Mouse (Mus musculus) thymus, adult 2 months (tissue): ENCODE measurements at regions not wholly inside any gene's neighbourhood (a gene's known extent, or its start where the extent isn't known, plus 50 kb on each side); places are given as distances from the start of the nearest gene placed in this dataset.

Source experiments
- DNase-seq: peaks from one replicate; pipeline ENCODE4 v3.0.0; 2021
- H3K27ac ChIP-seq: fragments of 200-500 bp; 2 replicates; pipeline ENCODE4 v1.5.1; 2012; ENCODE audit warnings: low read length, control low read depth; ENCODE audit not compliant: control insufficient read depth, insufficient read depth
- H3K27me3 ChIP-seq: fragments of 200-500 bp; 2 replicates; pipeline ENCODE4 v1.6.1; 2012; ENCODE audit warnings: mild to moderate bottlenecking, low read length, moderate library complexity, mixed read lengths; ENCODE audit not compliant: control insufficient read depth, insufficient read depth
- H3K36me3 ChIP-seq: fragments of 200-500 bp; 2 replicates; pipeline ENCODE4 v1.6.1; 2012; ENCODE audit warnings: mild to moderate bottlenecking, low read length, moderate library complexity; ENCODE audit not compliant: control insufficient read depth, insufficient read depth
- H3K4me1 ChIP-seq: fragments of 200-500 bp; replicated peaks from 2 replicates; pipeline ENCODE4 v1.6.1; 2012; ENCODE audit warnings: low read length; ENCODE audit not compliant: control insufficient read depth, insufficient read depth
- H3K4me3 ChIP-seq: fragments of 200-500 bp; 2 replicates; pipeline ENCODE4 v1.5.1; 2012; ENCODE audit warnings: mild to moderate bottlenecking, low read length, control low read depth, moderate library complexity; ENCODE audit not compliant: control insufficient read depth, insufficient read depth
- POLR2A ChIP-seq: fragments of 200-500 bp; IDR thresholded peaks from 2 replicates; pipeline ENCODE4 v1.6.1; 2012; ENCODE audit warnings: mild to moderate bottlenecking, low read length, control low read depth, moderate library complexity; ENCODE audit not compliant: control insufficient read depth, poor library complexity, insufficient read depth; ENCODE audit errors: extremely low read depth
- WGBS: fragments of 180-500 bp; shearing (Covaris S2); methylation state at CpG from one replicate; pipeline ENCODE4 v1.1.7; 2018; 5-methylcytosine and 5-hydroxymethylcytosine counted together

GRCm38 (mm10) chr14:15148516-15148915, 290.3 kb downstream of the Lrrc3b start:
- H3K27ac ChIP-seq: no peak overlapping the region
- H3K27me3 ChIP-seq: no peaks in the 10 kb centered on the region
- no peaks in the 10 kb centered on the region for H3K36me3 ChIP-seq
- no peak for DNase-seq
- H3K4me3 ChIP-seq: no peak overlapping the region
- 100% methylated on average over 1 of the region's 1 CpGs for WGBS
- H3K4me1 ChIP-seq: no peaks in the 10 kb centered on the region
- TF ChIP-seq POLR2A: no peak
